Mouse (Mus musculus) forebrain, embryonic 16.5 days (tissue): ENCODE results near the gene Tmc2. TPM values are rescaled to one million over a fixed set of nuclear protein-coding genes. Genes with fewer than 3 reads are reported as not detected.

Source experiments
- ATAC-seq: fragments of 200-750 bp; cut with Nextera tagmentation; 2 replicates; pipeline ENCODE4 v1.8.0; 2017; ENCODE audit warnings: mild to moderate bottlenecking, moderate library complexity
- H3K27ac ChIP-seq: fragments of 300-500 bp; sonication (generic); 2 replicates; pipeline ENCODE4 v1.5.1; 2014; ENCODE audit warnings: low read length, control low read depth
- H3K27me3 ChIP-seq: fragments of 300-500 bp; sonication (generic); replicated peaks from 2 replicates; pipeline ENCODE4 v1.6.1; 2014; ENCODE audit warnings: low read length; ENCODE audit not compliant: control insufficient read depth, insufficient read depth
- H3K36me3 ChIP-seq: fragments of 300-500 bp; sonication (generic); 2 replicates; pipeline ENCODE4 v1.6.1; 2014; ENCODE audit not compliant: control insufficient read depth, insufficient read depth
- H3K4me1 ChIP-seq: fragments of 300-500 bp; sonication (generic); replicated peaks from 2 replicates; pipeline ENCODE4 v1.6.1; 2014; ENCODE audit warnings: low read length; ENCODE audit not compliant: control insufficient read depth, insufficient read depth
- H3K4me2 ChIP-seq: fragments of 300-500 bp; sonication (generic); 2 replicates; pipeline ENCODE4 v1.6.1; 2014; ENCODE audit warnings: mild to moderate bottlenecking, low read length, control low read depth
- H3K4me3 ChIP-seq: fragments of 300-500 bp; sonication (generic); replicated peaks from 2 replicates; pipeline ENCODE4 v1.5.1; 2014; ENCODE audit warnings: mild to moderate bottlenecking, low read length, control low read depth
- H3K9ac ChIP-seq: fragments of 300-500 bp; sonication (generic); replicated peaks from 2 replicates; pipeline ENCODE4 v1.6.1; 2014; ENCODE audit warnings: low read depth, low read length, control low read depth
- H3K9me3 ChIP-seq: fragments of 300-500 bp; sonication (generic); 2 replicates; pipeline ENCODE4 v1.6.1; 2016; ENCODE audit warnings: low read length; ENCODE audit not compliant: control insufficient read depth
- WGBS: fragments of 180-500 bp; shearing (Covaris S2); extraction: QIAGEN DNeasy Blood & Tissue Kit; methylation state at CpG from one replicate; pipeline ENCODE4 v1.1.7; 2014; 5-methylcytosine and 5-hydroxymethylcytosine counted together
- polyA plus RNA-seq: library from polyadenylated mRNA; unstranded; fragments of >200 nt; fragmentation: Nextera tagmentation; extraction: Ambion mirVana; gene quantifications from 2 replicates; pipeline ENCODE4 v1.2.1, GENCODE M21; 2015

Tmc2 gene
- polyA plus RNA-seq, 1 experiment from 2014 or later = not detected

GRCm38 (mm10) chr2:130209636-130210035 lies 14.6 kb downstream of the Tmc2 start:
- no peak for ATAC-seq
- Histone ChIP-seq H3K9ac (no peak overlapping the region), H3K9me3 (no peaks in the 10 kb centered on the region), H3K27me3 (no peaks in the 10 kb centered on the region), H3K36me3 (no peaks in the 10 kb centered on the region), H3K4me1 (no peaks in the 10 kb centered on the region), H3K27ac (no peak overlapping the region), H3K4me2 (no peak overlapping the region), H3K4me3 (no peak overlapping the region)
- 95% methylated on average over 3 of the region's 3 CpGs for WGBS

GRCm38 (mm10) chr2:130211581-130211980 lies 16.6 kb downstream of the Tmc2 start:
- Histone ChIP-seq H3K36me3 (no peaks in the 10 kb centered on the region), H3K27ac (no peak overlapping the region), H3K9me3 (no peaks in the 10 kb centered on the region), H3K4me3 (no peak overlapping the region), H3K4me2 (no peak overlapping the region), H3K27me3 (no peaks in the 10 kb centered on the region), H3K4me1 (no peaks in the 10 kb centered on the region), H3K9ac (no peak overlapping the region)
- 60% methylated on average over 2 of the region's 2 CpGs for WGBS
- no peak for ATAC-seq

GRCm38 (mm10) chr2:130246912-130247311 lies 51.9 kb downstream of the Tmc2 start:
- WGBS = 51% methylated on average over 7 of the region's 9 CpGs
- H3K9ac ChIP-seq = no peak overlapping the region

GRCm38 (mm10) chr2:130248226-130248625 lies 53.2 kb downstream of the Tmc2 start:
- Histone ChIP-seq H3K9ac (no peak overlapping the region), H3K4me1 (no peaks in the 10 kb centered on the region), H3K4me3 (no peak overlapping the region), H3K27me3 (no peaks in the 10 kb centered on the region), H3K36me3 (no peaks in the 10 kb centered on the region), H3K27ac (no peak overlapping the region), H3K9me3 (no peaks in the 10 kb centered on the region), H3K4me2 (no peak overlapping the region)
- 70% methylated on average over 7 of the region's 7 CpGs for WGBS
- no peak for ATAC-seq

More at GRCm38 (mm10) chr2:130246912-130247311, 51.9 kb downstream of the Tmc2 start:
- H3K4me3 ChIP-seq = no peak overlapping the region
- H3K27ac ChIP-seq = no peak overlapping the region
- H3K27me3 ChIP-seq = no peaks in the 10 kb centered on the region
- no peaks in the 10 kb centered on the region for H3K9me3 ChIP-seq
- ATAC-seq = no peak
- no peak overlapping the region for H3K4me2 ChIP-seq
- no peaks in the 10 kb centered on the region for H3K4me1 ChIP-seq
- H3K36me3 ChIP-seq = no peaks in the 10 kb centered on the region

GRCm38 (mm10) chr2:130256762-130257161 lies 61.8 kb downstream of the Tmc2 start:
- no peak overlapping the region for H3K27ac ChIP-seq
- ATAC-seq = no peak

GRCm38 (mm10) chr2:130260822-130261221 lies 65.8 kb downstream of the Tmc2 start:
- no peaks in the 10 kb centered on the region for H3K27me3 ChIP-seq
- no peak for ATAC-seq
- WGBS = 93% methylated on average over 4 of the region's 4 CpGs
- no peaks in the 10 kb centered on the region for H3K4me1 ChIP-seq
- no peak overlapping the region for H3K9ac ChIP-seq
- no peak overlapping the region for H3K4me3 ChIP-seq
- no peak overlapping the region for H3K27ac ChIP-seq
- H3K9me3 ChIP-seq = no peaks in the 10 kb centered on the region
- H3K4me2 ChIP-seq = no peak overlapping the region
- H3K36me3 ChIP-seq = no peaks in the 10 kb centered on the region

More at GRCm38 (mm10) chr2:130256762-130257161, 61.8 kb downstream of the Tmc2 start:
- 89% methylated on average over 4 of the region's 4 CpGs for WGBS
- Histone ChIP-seq H3K27me3 (no peaks in the 10 kb centered on the region), H3K4me1 (no peaks in the 10 kb centered on the region), H3K9ac (no peak overlapping the region), H3K4me2 (no peak overlapping the region), H3K36me3 (no peaks in the 10 kb centered on the region), H3K4me3 (no peak overlapping the region), H3K9me3 (no peaks in the 10 kb centered on the region)

GRCm38 (mm10) chr2:130261914-130262313 lies 66.9 kb downstream of the Tmc2 start:
- H3K27me3 ChIP-seq = no peaks in the 10 kb centered on the region
- WGBS = 84% methylated on average over 2 of the region's 2 CpGs
- H3K4me1 ChIP-seq = no peaks in the 10 kb centered on the region
- no peak overlapping the region for H3K4me3 ChIP-seq
- H3K9ac ChIP-seq = no peak overlapping the region
- no peak for ATAC-seq
- H3K36me3 ChIP-seq = no peaks in the 10 kb centered on the region
- no peak overlapping the region for H3K4me2 ChIP-seq
- H3K27ac ChIP-seq = no peak overlapping the region
- H3K9me3 ChIP-seq = no peaks in the 10 kb centered on the region

GRCm38 (mm10) chr2:130262398-130262797 lies 67.4 kb downstream of the Tmc2 start:
- no peaks in the 10 kb centered on the region for H3K36me3 ChIP-seq
- 86% methylated on average over 2 of the region's 2 CpGs for WGBS
- no peak overlapping the region for H3K27ac ChIP-seq
- H3K9me3 ChIP-seq = no peaks in the 10 kb centered on the region
- no peak overlapping the region for H3K4me3 ChIP-seq
- H3K9ac ChIP-seq = no peak overlapping the region
- H3K4me2 ChIP-seq = no peak overlapping the region
- ATAC-seq = no peak
- H3K4me1 ChIP-seq = no peaks in the 10 kb centered on the region
- H3K27me3 ChIP-seq = no peaks in the 10 kb centered on the region

- Histone ChIP-seq H3K4me1 (no peaks in the 10 kb centered on the region), H3K9me3 (no peaks in the 10 kb centered on the region), H3K27ac (no peak overlapping the region), H3K4me2 (no peak overlapping the region), H3K36me3 (no peaks in the 10 kb centered on the region), H3K9ac (no peak overlapping the region), H3K4me3 (no peak overlapping the region), H3K27me3 (no peaks in the 10 kb centered on the region)
- no peak for ATAC-seq
- 95% methylated on average over 1 of the region's 1 CpGs for WGBS
Observed at GRCm38 (mm10) chr2:130265520-130265919, 70.5 kb downstream of the Tmc2 start.

GRCm38 (mm10) chr2:130268074-130268473 lies 73.1 kb downstream of the Tmc2 start:
- H3K4me3 ChIP-seq = no peak overlapping the region
- H3K9me3 ChIP-seq = no peaks in the 10 kb centered on the region
- WGBS = 69% methylated on average over 7 of the region's 7 CpGs
- H3K4me2 ChIP-seq = no peak overlapping the region
- H3K9ac ChIP-seq = no peak overlapping the region
- no peaks in the 10 kb centered on the region for H3K36me3 ChIP-seq
- no peaks in the 10 kb centered on the region for H3K27me3 ChIP-seq
- ATAC-seq = no peak
- no peak overlapping the region for H3K27ac ChIP-seq
- peaks cover under 1% of the 10 kb centered on the region; the same call in 1 of the 2 replicates for H3K4me1 ChIP-seq
